Mouse (Mus musculus): ENCODE measurements around the gene Irak4. TPM values are rescaled to one million over a fixed set of nuclear protein-coding genes. Genes with fewer than 3 reads are reported as not detected.
A peak's percentile ranks its signal among the peaks of the same experiment; 100 is the strongest.

Gene Irak4
- polyA plus RNA-seq, 1 experiment from 2014 or later: 1.9 TPM

DNA sequence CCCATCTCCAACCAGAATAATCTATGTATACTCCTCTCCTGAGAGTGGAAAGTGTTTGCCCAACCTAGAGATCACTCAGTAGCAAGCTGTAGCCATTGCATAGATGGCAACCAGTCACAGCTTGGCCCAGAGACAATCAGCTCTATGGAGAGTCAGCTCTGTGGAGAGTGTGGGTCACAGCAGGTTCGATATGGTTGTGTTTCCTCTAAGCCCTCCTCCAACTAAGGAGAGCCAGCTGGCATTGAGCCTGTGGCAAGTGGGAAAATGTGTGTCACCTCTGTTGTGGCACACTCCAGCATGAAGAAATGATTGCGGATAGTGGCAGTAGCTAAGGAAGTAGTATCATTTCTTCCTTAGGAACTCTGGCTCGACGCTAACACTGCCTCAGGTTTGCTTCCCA, 28.1 kb downstream of the Irak4 start:
- no peak overlapping the region for H3K9ac ChIP-seq
- no peak overlapping the region for H3K4me3 ChIP-seq
- ATAC-seq (ENCODE audit: low FRiP score): no peak
- H3K9me3 ChIP-seq: no peaks in the 10 kb centered on the region
- H3K27ac ChIP-seq: no peak overlapping the region
- no peaks in the 10 kb centered on the region for H3K27me3 ChIP-seq
- no peaks in the 10 kb centered on the region for H3K4me1 ChIP-seq (replicated peaks)
- no peak overlapping the region for H3K4me2 ChIP-seq
- 88% methylated on average over 4 of the region's 4 CpGs for WGBS
- no peaks in the 10 kb centered on the region for H3K36me3 ChIP-seq

- Histone ChIP-seq H3K9ac (no peak overlapping the region), H3K27me3 (no peaks in the 10 kb centered on the region), H3K4me2 (no peak overlapping the region), H3K4me1 (replicated peaks) (no peaks in the 10 kb centered on the region), H3K4me3 (no peak overlapping the region), H3K9me3 (no peaks in the 10 kb centered on the region), H3K36me3 (no peaks in the 10 kb centered on the region), H3K27ac (no peak overlapping the region)
- WGBS: 74% methylated on average over 7 of the region's 8 CpGs
- ATAC-seq (ENCODE audit: low FRiP score): no peak
Observed at GRCm38 (mm10) chr15:94572746-94573145, 29.3 kb downstream of the Irak4 start.

DNA sequence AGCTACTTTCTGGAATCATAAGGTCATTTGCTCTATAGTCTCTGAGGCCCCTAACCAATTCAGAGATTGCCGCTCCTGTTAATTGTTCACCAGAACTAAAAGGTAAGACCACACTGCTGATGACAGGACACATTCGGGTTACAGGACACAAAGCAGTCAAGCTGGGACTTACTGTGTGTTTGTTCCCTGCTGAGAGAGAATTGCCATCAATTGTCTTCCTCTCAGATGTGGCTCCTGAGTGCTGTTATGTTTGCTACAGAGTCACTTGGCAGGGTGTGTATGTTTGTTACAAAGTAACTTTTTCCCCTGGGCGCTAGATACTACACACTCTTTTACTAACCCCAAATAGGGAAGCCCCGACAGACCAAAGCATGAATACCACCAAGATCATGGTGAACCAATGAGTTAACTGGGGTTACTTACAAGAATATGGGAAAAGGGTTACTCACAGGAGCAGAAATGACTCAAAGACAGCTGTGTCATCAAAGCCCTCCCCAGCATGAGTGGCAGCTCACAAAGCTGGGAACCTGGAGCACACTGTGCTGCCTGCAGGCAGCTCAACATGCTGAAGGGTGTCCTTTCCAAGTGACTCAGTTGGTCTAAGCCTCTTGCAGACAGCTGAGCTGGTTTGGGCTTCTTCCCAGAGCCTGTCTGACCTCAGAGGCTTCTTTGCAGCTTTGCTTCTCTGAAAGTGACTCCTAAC, 31.3 kb downstream of the Irak4 start:
- no peaks in the 10 kb centered on the region for H3K9me3 ChIP-seq
- no peaks in the 10 kb centered on the region for H3K4me1 ChIP-seq (replicated peaks)
- no peak overlapping the region for H3K4me2 ChIP-seq
- no peak for ATAC-seq (ENCODE audit: low FRiP score)
- no peak overlapping the region for H3K27ac ChIP-seq
- no peak overlapping the region for H3K4me3 ChIP-seq
- peaks cover 13% of the 10 kb centered on the region for H3K36me3 ChIP-seq
- no peak overlapping the region for H3K9ac ChIP-seq
- WGBS: 55% methylated on average over 4 of the region's 4 CpGs
- H3K27me3 ChIP-seq: no peaks in the 10 kb centered on the region

DNA sequence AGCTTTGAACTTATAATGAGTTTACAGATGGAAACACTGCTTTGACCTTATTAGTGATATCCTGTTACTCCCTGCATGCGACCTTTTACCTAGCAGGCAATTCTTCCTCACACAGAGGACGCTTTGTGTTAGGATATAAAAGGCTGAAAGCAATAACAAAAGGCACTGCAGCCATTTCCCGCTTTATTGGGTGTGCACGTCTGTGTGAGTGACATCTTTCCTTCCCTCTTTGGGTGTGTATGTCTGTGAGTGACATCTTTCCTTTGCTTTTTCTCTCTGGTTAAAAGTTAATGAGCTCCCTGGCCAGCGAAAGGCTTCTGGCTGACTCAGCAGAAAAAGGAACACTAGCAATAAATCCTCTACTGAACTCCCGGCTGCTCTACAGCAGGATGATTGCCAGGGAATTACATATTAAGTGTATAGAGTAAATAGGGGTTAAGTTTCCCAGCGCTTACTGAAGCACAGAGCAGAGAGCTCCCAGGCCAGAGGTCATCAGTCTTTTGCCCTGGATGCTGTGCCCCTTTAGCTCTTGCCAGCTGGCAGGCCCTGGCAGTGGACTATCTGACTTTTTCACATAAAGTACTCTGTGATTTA, 38.7 kb downstream of the Irak4 start:
- Histone ChIP-seq H3K9me3 (no peaks in the 10 kb centered on the region), H3K36me3 (peaks cover 74% of the 10 kb centered on the region)
- 38% methylated on average over 7 of the region's 7 CpGs for WGBS

DNA sequence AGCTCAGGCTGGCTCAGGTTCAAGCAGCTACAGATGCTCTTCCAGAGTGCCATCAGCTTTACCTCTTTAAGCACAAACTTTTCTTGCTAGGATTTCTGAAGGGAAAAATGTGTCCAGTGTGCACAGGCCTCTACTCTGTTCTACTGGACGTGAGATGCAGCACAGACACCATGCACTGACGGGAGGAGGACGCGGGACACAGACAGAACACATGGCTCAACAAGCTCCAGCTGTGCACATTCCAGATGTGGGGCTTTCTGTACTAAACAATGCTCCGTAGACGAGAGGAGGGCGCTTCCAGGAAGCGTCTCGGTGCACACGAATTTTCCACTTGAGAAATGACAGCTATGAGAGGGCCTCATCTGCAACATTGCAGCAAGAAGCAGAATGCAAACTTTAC, 39.7 kb downstream of the Irak4 start:
- peaks cover 72% of the 10 kb centered on the region for H3K36me3 ChIP-seq

More for the DNA sequence above, 38.7 kb downstream of the Irak4 start:
- Histone ChIP-seq H3K9ac (no peak overlapping the region), H3K4me1 (replicated peaks) (0 out of 2 replicates have a peak, but pooled peaks cover 2% of the 10 kb centered on the region), H3K4me3 (no peak overlapping the region), H3K27me3 (no peaks in the 10 kb centered on the region), H3K4me2 (no peak overlapping the region), H3K27ac (no peak overlapping the region)
- ATAC-seq (ENCODE audit: low FRiP score): no peak

DNA sequence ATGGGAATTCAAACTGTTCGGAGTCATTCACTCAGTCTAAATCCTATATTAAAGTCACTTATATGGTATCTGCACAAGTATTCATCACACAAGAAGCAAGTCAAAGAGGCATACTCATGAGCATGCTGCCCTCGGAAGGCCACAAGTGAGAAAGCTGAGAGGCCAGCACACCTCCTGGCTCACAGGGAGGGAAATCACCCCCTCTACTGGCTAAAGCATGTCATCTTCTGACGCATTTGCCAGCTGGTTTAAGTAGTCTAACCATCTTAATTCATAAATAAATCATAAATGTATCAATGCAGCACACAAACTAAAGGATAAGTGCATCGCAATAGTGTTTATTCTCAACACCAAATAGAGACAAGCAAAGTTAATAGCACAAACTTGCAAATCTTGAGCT, 41.3 kb downstream of the Irak4 start:
- no peak overlapping the region for H3K4me3 ChIP-seq
- no peak overlapping the region for H3K4me2 ChIP-seq
- H3K27ac ChIP-seq: no peak overlapping the region
- no peak for ATAC-seq (ENCODE audit: low FRiP score)
- H3K27me3 ChIP-seq: no peaks in the 10 kb centered on the region
- no peak overlapping the region for H3K9ac ChIP-seq
- H3K36me3 ChIP-seq: peaks cover 62% of the 10 kb centered on the region
- H3K9me3 ChIP-seq: no peaks in the 10 kb centered on the region
- WGBS: 82% methylated on average over 4 of the region's 4 CpGs
- peaks cover 13% of the 10 kb centered on the region for H3K4me1 ChIP-seq (replicated peaks)

More for the DNA sequence above, 39.7 kb downstream of the Irak4 start:
- no peaks in the 10 kb centered on the region for H3K27me3 ChIP-seq
- H3K9ac ChIP-seq: no peak overlapping the region
- ATAC-seq (ENCODE audit: low FRiP score): no peak
- H3K27ac ChIP-seq: no peak overlapping the region
- H3K4me1 ChIP-seq (replicated peaks): peaks cover 6% of the 10 kb centered on the region
- 89% methylated on average over 10 of the region's 10 CpGs for WGBS
- H3K9me3 ChIP-seq: no peaks in the 10 kb centered on the region
- H3K4me3 ChIP-seq: no peak overlapping the region
- H3K4me2 ChIP-seq: no peak overlapping the region

DNA sequence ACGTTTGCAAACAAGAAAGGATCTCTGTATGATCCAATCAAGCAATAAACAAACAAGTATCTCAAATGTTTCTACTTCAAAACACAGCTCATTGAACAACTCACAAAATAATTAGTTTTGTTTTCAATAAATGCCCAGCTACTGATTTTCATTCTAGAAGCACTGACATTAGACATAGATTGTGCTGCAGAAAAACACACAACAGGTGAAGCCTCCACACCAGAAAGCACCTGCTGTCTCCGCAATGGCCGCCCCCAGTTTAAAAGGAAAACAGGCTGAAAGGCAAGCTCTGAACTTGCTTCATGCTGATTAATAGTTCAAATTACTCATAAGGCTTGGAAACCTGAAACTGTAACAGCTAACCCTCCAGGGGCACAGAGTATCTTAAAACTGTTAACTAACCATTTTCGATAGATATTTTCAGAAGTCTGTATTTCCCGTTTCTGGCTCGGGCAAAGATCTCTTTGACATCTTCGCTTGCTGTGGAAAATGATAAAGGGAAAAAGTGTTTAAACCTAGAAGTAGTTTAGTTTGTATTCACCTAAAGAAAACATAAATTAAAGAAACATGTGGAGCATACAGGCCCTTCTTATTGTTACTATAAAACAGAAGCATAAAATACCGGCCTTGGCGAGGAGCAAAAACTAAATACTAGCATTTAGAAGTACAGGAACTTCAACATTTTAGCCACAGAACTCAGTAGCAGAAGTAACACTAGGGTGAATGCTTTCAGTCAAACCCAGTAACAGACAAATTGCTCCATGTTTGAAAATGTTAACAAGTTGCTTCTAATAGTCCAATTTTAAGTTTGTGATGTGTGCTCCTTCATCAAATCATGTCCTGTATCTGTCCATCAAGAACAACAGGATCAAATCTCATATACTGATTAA, 44.6 kb downstream of the Irak4 start:
- Histone ChIP-seq H3K9ac (no peak overlapping the region), H3K4me2 (peak overlapping the region; percentile 76), H3K27ac (no peak overlapping the region), H3K27me3 (no peaks in the 10 kb centered on the region), H3K9me3 (no peaks in the 10 kb centered on the region), H3K4me3 (peak overlapping the region; percentile 89), H3K4me1 (replicated peaks) (peaks cover 13% of the 10 kb centered on the region), H3K36me3 (peaks cover 30% of the 10 kb centered on the region)
- ATAC-seq (ENCODE audit: low FRiP score): no peak
- whole genome bisulfite sequencing: 86% methylated on average over 9 of the region's 9 CpGs

DNA sequence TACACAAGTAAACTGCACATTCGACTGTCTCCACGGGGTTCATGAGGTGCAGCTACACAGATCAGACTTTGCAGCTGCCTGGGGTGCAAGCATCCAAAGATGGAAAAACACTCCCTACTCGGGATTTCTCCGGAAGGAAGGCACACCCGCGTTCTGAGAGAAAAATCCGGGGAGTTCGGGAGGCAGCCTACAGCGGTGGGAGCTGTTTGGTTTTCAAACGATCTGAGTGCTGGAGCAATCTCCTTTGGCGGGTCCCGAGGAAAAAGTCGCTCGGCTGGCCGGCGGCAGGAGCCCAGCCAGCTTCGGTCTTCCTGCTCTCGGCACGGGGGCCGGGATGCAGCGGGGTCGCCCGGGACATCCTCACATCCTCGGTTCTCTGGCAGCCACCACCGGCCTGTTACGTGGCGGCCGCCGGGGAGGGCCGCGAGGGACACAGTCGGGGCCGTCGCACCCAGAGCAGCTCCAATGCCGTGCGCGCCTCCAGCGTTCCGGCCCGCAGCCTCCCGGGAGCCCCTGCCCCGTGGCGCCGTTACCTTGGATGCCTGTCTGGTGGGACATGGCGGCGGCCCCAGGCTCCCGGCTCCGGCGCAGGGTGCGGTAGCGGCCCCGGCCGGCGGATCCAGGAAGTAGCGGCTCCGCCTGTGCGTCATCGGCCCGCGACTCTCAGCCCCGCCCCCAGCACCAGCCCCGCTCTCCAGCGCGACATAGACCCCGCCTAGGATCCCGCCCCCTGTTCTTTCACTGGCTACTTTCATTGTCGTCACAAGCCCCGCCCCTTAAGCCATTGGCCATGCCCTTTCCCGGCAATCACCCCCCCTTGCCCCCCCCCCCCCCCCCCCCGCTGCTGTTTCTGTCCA, 46.0 kb downstream of the Irak4 start, which contains the start of gene Twf1:
Twf1 (minus strand) TSS at position 671 of the 857 bp plus-strand sequence.
- no peaks in the 10 kb centered on the region for H3K27me3 ChIP-seq
- H3K4me1 ChIP-seq (replicated peaks): peaks cover 13% of the 10 kb centered on the region
- peak within 1 kb of the TSS; percentile 89 for H3K4me3 ChIP-seq
- under 1% methylated on average over 67 of the region's 70 CpGs for WGBS
- peak within 1 kb of the TSS; percentile 93 for H3K27ac ChIP-seq
- H3K9me3 ChIP-seq: no peaks in the 10 kb centered on the region
- ATAC-seq (ENCODE audit: low FRiP score): peak; percentile 100
- H3K9ac ChIP-seq: peak within 1 kb of the TSS; percentile 93
- peak within 1 kb of the TSS; percentile 76 for H3K4me2 ChIP-seq
- H3K36me3 ChIP-seq: peaks cover 16% of the 10 kb centered on the region

- 12% methylated on average over 8 of the region's 8 CpGs for WGBS
Observed at GRCm38 (mm10) chr15:94590083-94590482, 46.6 kb downstream of the Irak4 start.

GRCm38 (mm10) chr15:94591356-94591755, 47.9 kb downstream of the Irak4 start:
- H3K9me3 ChIP-seq: no peaks in the 10 kb centered on the region
- H3K4me2 ChIP-seq: no peak overlapping the region
- WGBS: 94% methylated on average over 4 of the region's 4 CpGs
- ATAC-seq (ENCODE audit: low FRiP score): no peak
- H3K4me3 ChIP-seq: no peak overlapping the region
- no peaks in the 10 kb centered on the region for H3K27me3 ChIP-seq
- peaks cover 12% of the 10 kb centered on the region for H3K4me1 ChIP-seq (replicated peaks)
- H3K27ac ChIP-seq: no peak overlapping the region
- H3K9ac ChIP-seq: no peak overlapping the region
- H3K36me3 ChIP-seq: peaks cover under 1% of the 10 kb centered on the region; the same call in 1 of the 2 replicates

More at GRCm38 (mm10) chr15:94590083-94590482, 46.6 kb downstream of the Irak4 start:
- Histone ChIP-seq H3K4me1 (replicated peaks) (peaks cover 13% of the 10 kb centered on the region), H3K36me3 (peaks cover 10% of the 10 kb centered on the region), H3K4me3 (peak overlapping the region; percentile 89), H3K27me3 (no peaks in the 10 kb centered on the region), H3K9ac (peak overlapping the region; percentile 56), H3K27ac (peak overlapping the region; percentile 66), H3K4me2 (peak overlapping the region; percentile 46), H3K9me3 (no peaks in the 10 kb centered on the region)
- ATAC-seq (ENCODE audit: low FRiP score): peak; percentile 41

GRCm38 (mm10) chr15:94593586-94593985, 50.1 kb downstream of the Irak4 start:
- no peaks in the 10 kb centered on the region for H3K9me3 ChIP-seq
- ATAC-seq (ENCODE audit: low FRiP score): no peak
- H3K9ac ChIP-seq: no peak overlapping the region
- H3K36me3 ChIP-seq: no peaks in the 10 kb centered on the region
- H3K27ac ChIP-seq: no peak overlapping the region
- no peak overlapping the region for H3K4me2 ChIP-seq
- no peaks in the 10 kb centered on the region for H3K27me3 ChIP-seq
- peaks cover 4% of the 10 kb centered on the region; the same call in 1 of the 2 replicates for H3K4me1 ChIP-seq (replicated peaks)
- 89% methylated on average over 1 of the region's 1 CpGs for whole genome bisulfite sequencing
- no peak overlapping the region for H3K4me3 ChIP-seq

Data from hindbrain, embryonic 13.5 days (tissue).